Mouse (Mus musculus) neural tube, embryonic 11.5 days (tissue): ENCODE measurements around the gene Cntfr. TPM values are rescaled to one million over a fixed set of nuclear protein-coding genes. Genes with fewer than 3 reads are reported as not detected.

Source experiments
- ATAC-seq: fragments of 200-750 bp; cut with Nextera tagmentation; 2 replicates; pipeline ENCODE4 v1.8.0; 2017; ENCODE audit warnings: moderate number of reproducible peaks, mild to moderate bottlenecking, moderate TSS enrichment, moderate library complexity; ENCODE audit not compliant: insufficient read depth, low FRiP score, low TSS enrichment
- DNase-seq: peaks from one replicate; pipeline ENCODE4 v3.0.0-alpha.2; 2015; ENCODE audit warnings: low spot score
- H3K27ac ChIP-seq: fragments of 300-500 bp; sonication (generic); 2 replicates; pipeline ENCODE4 v1.5.1; 2014; ENCODE audit warnings: low read depth, mild to moderate bottlenecking, low read length
- H3K27me3 ChIP-seq: fragments of 300-500 bp; sonication (generic); 2 replicates; pipeline ENCODE4 v1.6.1; 2014; ENCODE audit warnings: mild to moderate bottlenecking, low read length, mixed read lengths; ENCODE audit not compliant: control insufficient read depth, insufficient read depth
- H3K36me3 ChIP-seq: fragments of 300-500 bp; sonication (generic); 2 replicates; pipeline ENCODE4 v1.6.1; 2014; ENCODE audit warnings: mild to moderate bottlenecking, low read length, moderate library complexity, mixed read lengths; ENCODE audit not compliant: control insufficient read depth, insufficient read depth
- H3K4me1 ChIP-seq: fragments of 300-500 bp; sonication (generic); 2 replicates; pipeline ENCODE4 v1.6.1; 2014; ENCODE audit warnings: low read length, mixed read lengths; ENCODE audit not compliant: control insufficient read depth, insufficient read depth
- H3K4me2 ChIP-seq: fragments of 300-500 bp; sonication (generic); 2 replicates; pipeline ENCODE4 v1.6.1; 2014; ENCODE audit warnings: low read depth, mild to moderate bottlenecking, moderate library complexity
- H3K4me3 ChIP-seq: fragments of 300-500 bp; sonication (generic); 2 replicates; pipeline ENCODE4 v1.5.1; 2014; ENCODE audit warnings: low read depth, low read length
- H3K9ac ChIP-seq: fragments of 300-500 bp; sonication (generic); 2 replicates; pipeline ENCODE4 v1.6.1; 2014; ENCODE audit warnings: mild to moderate bottlenecking, low read length
- H3K9me3 ChIP-seq: fragments of 300-500 bp; sonication (generic); 2 replicates; pipeline ENCODE4 v1.6.1; 2016; ENCODE audit warnings: low read length; ENCODE audit not compliant: control insufficient read depth
- WGBS: fragments of 180-500 bp; shearing (Covaris S2); extraction: QIAGEN DNeasy Blood & Tissue Kit; methylation state at CpG from one replicate; pipeline ENCODE4 v1.1.7; 2014; 5-methylcytosine and 5-hydroxymethylcytosine counted together
- polyA plus RNA-seq: library from polyadenylated mRNA; unstranded; fragments of >200 nt; fragmentation: Nextera tagmentation; extraction: Ambion mirVana; gene quantifications from 2 replicates; pipeline ENCODE4 v1.2.1, GENCODE M21; 2014

The Cntfr gene
- polyA plus RNA-seq, 1 experiment from 2014 or later, result 44.2 TPM

DNA sequence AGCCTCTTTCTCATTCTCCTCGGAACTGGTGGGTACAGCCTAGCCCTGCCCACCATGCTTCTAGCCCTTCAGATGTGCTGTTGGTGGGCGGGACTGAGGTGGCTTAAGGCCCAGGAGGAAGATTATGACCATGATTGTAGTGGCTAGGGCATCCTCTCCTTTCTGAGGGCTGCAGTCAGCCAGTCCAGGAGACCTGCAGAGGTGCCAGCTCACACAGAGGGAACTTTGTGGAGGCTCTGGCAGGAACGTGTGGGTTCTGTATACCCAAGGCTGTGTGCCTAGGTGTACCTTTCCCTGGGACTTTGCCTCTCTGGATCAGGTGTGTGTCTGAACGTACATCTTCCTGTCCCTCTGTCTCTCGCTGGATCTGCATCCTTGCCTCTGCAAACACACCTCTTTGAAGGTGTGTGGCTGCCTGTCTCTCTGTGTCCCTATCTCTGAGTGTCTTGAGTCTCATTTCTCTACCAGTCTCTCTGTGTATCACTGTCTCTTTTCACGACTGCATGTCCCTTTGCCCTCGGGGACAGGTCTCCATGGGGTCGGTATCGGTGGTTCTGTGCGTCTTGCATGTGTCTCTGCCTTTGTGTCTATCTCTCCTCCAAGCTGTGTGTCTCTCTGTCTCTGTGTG, 57.6 kb downstream of the Cntfr start:
- DNase-seq (no peak), ATAC-seq (no peak)
- Histone ChIP-seq H3K4me2 (peak overlapping the region; percentile 87), H3K4me3 (peak overlapping the region; percentile 58), H3K27ac (peak overlapping the region; percentile 78), H3K9me3 (no peaks in the 10 kb centered on the region), H3K4me1 (peaks cover 38% of the 10 kb centered on the region), H3K36me3 (no peaks in the 10 kb centered on the region), H3K27me3 (no peaks in the 10 kb centered on the region), H3K9ac (peak overlapping the region; percentile 93)
- 10% methylated on average over 10 of the region's 10 CpGs for WGBS

DNA sequence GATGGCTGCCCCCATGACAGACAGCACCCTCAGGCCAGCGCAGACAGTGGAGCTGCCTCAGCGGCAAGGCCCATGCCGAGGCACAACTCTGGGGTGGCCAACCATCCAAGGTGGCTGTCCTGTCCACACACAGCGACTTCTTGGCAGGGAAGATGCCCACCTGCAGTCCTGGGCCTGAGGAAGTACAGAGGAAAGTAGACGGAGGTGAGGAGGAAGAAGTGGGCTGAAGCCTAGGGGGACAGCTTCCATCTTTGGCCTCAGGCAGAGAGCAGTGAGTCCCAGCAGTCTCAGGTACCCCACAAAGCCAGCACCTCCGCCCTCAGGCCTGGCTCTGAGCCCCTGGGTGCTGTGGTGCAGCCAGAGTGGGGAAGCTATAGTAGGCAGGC, 58.1 kb downstream of the Cntfr start:
- WGBS, result 86% methylated on average over 6 of the region's 6 CpGs
- ATAC-seq, result no peak
- no peaks in the 10 kb centered on the region for H3K9me3 ChIP-seq
- no peaks in the 10 kb centered on the region for H3K27me3 ChIP-seq
- H3K4me1 ChIP-seq, result peaks cover 38% of the 10 kb centered on the region
- H3K4me2 ChIP-seq, result peak overlapping the region; percentile 87
- H3K27ac ChIP-seq, result no peak overlapping the region
- DNase-seq, result no peak
- peak overlapping the region; percentile 93 for H3K9ac ChIP-seq
- no peaks in the 10 kb centered on the region for H3K36me3 ChIP-seq
- H3K4me3 ChIP-seq, result peak overlapping the region; percentile 58

DNA sequence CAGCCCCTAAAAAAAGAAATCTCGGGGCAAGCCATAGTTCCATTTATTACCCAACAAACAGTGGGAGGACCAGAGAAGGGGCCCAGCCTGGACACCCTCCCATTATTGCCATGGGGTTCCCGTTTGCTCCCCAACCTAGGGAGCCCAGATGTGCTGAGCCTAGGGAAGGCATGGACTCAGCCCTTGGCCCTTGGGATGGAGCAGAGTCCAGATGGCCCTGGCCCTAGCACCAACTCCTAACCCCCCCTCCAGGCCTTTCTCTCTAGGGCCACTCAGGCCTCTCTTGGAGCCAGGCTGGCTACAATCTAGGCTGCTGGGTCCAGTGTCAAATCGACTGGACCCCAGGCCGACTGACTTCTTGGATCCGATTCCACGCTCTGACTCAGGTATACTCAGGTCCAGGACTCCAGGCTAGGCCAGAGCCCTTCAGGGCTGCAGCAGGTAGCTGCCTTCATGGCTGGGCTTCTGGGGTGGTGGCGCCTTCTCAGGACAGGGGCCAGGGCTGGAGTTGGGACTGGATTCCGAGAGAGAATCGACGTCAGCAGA, 58.6 kb downstream of the Cntfr start:
- peaks cover 38% of the 10 kb centered on the region for H3K4me1 ChIP-seq
- ATAC-seq (no peak), DNase-seq (no peak)
- no peaks in the 10 kb centered on the region for H3K27me3 ChIP-seq
- peak overlapping the region; percentile 93 for H3K9ac ChIP-seq
- no peak overlapping the region for H3K4me3 ChIP-seq
- H3K27ac ChIP-seq, result no peak overlapping the region
- WGBS, result 95% methylated on average over 10 of the region's 10 CpGs
- H3K4me2 ChIP-seq, result peak overlapping the region; percentile 12; the same call in 1 of the 2 replicates
- H3K36me3 ChIP-seq, result no peaks in the 10 kb centered on the region
- H3K9me3 ChIP-seq, result no peaks in the 10 kb centered on the region

DNA sequence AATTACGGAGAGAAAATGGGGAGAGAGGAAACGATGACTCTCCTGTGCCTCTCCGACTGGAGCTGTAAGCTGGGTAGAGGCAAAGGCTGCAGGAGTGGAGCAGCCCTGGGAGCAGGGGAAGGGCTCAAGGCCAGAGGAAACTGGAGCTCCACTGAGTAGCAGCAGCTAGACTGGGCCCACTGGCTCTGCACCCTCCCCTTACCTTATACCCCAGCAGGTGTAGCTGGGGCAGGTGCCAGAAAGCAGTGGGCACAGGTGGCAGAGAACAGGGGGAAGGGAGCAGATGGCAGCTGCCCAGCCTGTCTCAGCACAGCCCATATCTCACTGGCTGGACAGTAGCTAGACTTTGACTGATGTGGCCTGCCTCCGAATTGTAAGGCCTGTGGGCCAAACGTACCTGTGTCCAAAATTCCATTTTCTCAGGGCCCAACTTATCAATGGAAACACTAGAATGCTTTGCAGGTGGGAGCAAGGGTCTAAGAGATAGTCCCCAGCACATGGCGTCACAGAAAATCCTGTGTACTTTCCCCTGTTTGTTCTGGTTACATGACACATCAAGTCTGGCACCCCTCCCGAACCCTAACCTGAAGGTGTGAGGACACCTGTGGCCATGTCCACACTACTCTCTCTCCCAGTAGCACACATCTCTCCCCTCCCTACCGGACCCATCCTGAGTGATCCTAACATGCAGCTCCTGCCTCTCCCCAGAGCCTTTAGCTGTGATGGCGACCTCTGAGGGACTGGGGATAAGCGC, 59.8 kb downstream of the Cntfr start:
- Histone ChIP-seq H3K4me1 (peaks cover 38% of the 10 kb centered on the region), H3K4me3 (no peak overlapping the region), H3K9ac (no peak overlapping the region), H3K27ac (no peak overlapping the region; the same call in 1 of the 2 replicates), H3K9me3 (no peaks in the 10 kb centered on the region), H3K4me2 (no peak overlapping the region), H3K27me3 (no peaks in the 10 kb centered on the region), H3K36me3 (no peaks in the 10 kb centered on the region)
- 77% methylated on average over 10 of the region's 10 CpGs for WGBS
- ATAC-seq (no peak), DNase-seq (no peak)

DNA sequence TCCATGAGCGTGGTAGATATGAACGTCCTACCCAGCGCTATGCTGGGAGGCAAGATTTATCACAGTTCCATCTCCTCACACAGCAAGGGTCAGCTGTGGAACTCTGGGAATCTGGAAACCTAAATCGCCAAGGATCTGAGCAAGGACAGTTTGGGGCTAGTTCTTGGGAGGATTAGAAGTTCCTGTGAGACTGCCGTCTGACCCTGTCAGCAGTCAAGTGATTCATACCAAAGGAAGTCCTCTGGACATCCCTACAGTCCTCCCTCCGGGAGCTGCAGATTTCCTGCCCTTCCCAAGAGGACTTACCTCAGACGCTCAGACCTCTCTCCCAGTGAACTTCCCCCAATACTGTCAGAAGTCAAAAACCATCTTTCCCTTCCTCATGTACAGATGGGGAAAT, 60.5 kb downstream of the Cntfr start:
- Histone ChIP-seq H3K4me1 (peaks cover 45% of the 10 kb centered on the region), H3K27me3 (no peaks in the 10 kb centered on the region), H3K36me3 (no peaks in the 10 kb centered on the region), H3K4me3 (no peak overlapping the region), H3K9ac (no peak overlapping the region), H3K4me2 (no peak overlapping the region), H3K27ac (peak overlapping the region; percentile 58), H3K9me3 (no peaks in the 10 kb centered on the region)
- ATAC-seq, result no peak
- no peak for DNase-seq
- WGBS, result 34% methylated on average over 7 of the region's 7 CpGs

DNA sequence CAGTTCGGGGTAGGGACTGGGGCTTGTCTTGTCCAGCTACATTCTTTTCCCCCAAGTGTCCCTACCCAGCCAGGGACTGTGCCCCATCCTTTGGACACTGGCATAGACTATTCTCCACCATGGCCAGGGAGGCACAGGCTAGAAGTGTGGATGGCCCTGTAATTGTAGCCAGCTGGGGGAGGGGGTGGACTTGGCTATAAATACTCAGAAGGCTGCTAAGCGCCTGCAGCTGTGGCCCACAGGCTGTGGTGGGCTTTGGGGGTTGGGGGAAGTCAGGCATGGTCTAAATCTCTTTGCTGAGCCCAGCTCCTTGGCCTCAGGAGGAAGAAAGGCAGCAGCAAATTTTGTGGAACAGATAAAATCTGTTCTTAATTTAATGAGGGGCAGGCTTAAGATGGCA, 61.0 kb downstream of the Cntfr start:
- Histone ChIP-seq H3K4me2 (no peak overlapping the region), H3K36me3 (no peaks in the 10 kb centered on the region), H3K4me3 (no peak overlapping the region), H3K9me3 (no peaks in the 10 kb centered on the region), H3K27me3 (no peaks in the 10 kb centered on the region), H3K4me1 (peaks cover 50% of the 10 kb centered on the region), H3K9ac (no peak overlapping the region), H3K27ac (peak overlapping the region; percentile 58)
- DNase-seq (peak; percentile 59), ATAC-seq (no peak)
- WGBS, result 48% methylated on average over 2 of the region's 2 CpGs

DNA sequence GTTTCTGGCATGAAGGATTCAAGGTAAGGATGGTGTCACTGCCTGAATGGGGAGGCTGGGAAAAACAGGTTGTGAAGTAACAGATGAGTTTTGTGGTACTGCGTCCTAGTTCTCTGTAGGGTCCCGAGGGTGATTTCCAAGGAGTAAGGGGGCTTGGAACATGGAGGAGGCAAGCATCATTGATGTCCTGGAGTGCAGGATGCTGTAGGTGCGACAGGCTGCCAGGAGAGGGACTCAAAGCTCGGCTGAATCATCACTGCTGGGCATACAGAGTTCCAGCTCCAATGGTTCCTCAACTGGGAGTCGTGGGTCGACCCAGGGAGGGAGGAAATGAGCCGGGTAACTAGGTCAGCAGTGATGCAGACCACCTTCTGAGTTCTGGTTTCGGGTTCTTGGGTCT, 61.7 kb downstream of the Cntfr start:
- Histone ChIP-seq H3K36me3 (no peaks in the 10 kb centered on the region), H3K4me3 (no peak overlapping the region), H3K9me3 (no peaks in the 10 kb centered on the region), H3K27me3 (no peaks in the 10 kb centered on the region), H3K9ac (no peak overlapping the region), H3K4me2 (no peak overlapping the region), H3K27ac (peak overlapping the region; percentile 34; the same call in 1 of the 2 replicates), H3K4me1 (peaks cover 57% of the 10 kb centered on the region)
- WGBS, result 73% methylated on average over 8 of the region's 8 CpGs
- ATAC-seq (no peak), DNase-seq (no peak)

DNA sequence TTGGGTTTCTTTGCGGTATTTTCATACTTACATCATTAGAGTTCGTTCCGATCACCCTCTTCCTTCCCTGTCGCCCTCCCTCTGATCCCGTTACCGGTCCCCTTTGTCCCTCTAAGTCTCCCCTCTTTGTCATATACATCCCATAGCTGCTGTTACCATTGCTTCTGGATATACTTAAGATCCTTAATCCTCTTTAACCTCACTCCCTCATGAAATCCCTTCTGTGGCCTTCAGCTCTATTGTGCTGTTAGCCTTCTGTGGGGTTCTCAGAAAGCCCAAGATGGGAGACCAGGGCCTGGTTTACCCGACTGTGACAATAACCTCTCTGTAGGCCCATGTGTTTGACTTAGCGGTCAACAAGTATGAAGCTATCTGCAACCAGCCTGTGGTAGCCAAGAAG, 62.3 kb downstream of the Cntfr start:
- WGBS, result 94% methylated on average over 8 of the region's 8 CpGs
- no peak overlapping the region for H3K27ac ChIP-seq
- no peak overlapping the region for H3K4me2 ChIP-seq
- no peak overlapping the region for H3K9ac ChIP-seq
- no peak overlapping the region for H3K4me3 ChIP-seq
- DNase-seq (no peak), ATAC-seq (no peak)
- H3K36me3 ChIP-seq, result no peaks in the 10 kb centered on the region
- H3K9me3 ChIP-seq, result no peaks in the 10 kb centered on the region
- H3K4me1 ChIP-seq, result peaks cover 60% of the 10 kb centered on the region
- H3K27me3 ChIP-seq, result no peaks in the 10 kb centered on the region

DNA sequence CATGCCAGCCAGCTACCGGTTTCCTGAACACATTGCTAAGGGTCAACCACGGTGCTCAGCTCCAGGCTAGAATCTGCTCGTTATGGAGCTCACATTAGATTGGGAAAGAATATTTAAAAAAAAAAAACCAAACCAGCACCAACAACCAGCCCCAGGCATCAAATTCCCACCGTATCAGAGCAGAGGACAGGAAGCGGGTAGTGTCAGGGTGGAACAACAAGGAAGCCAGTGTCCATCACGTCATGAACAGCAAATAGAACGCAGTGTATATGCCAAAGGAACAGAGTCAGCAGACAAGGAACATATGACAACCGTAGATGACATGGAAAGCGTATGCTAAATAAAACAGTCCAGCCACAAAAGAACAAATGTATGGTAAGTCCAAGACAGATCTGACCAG, 63.9 kb downstream of the Cntfr start:
- 85% methylated on average over 9 of the region's 9 CpGs for WGBS

More for the DNA sequence above, 63.9 kb downstream of the Cntfr start:
- H3K4me1 ChIP-seq, result peaks cover 56% of the 10 kb centered on the region
- no peak overlapping the region for H3K9ac ChIP-seq
- ATAC-seq (no peak), DNase-seq (no peak)
- H3K36me3 ChIP-seq, result no peaks in the 10 kb centered on the region
- no peak overlapping the region for H3K4me3 ChIP-seq
- H3K27ac ChIP-seq, result no peak overlapping the region
- no peaks in the 10 kb centered on the region for H3K9me3 ChIP-seq
- no peaks in the 10 kb centered on the region for H3K27me3 ChIP-seq
- H3K4me2 ChIP-seq, result no peak overlapping the region
